Mouse (Mus musculus) 3134 (cell line): ENCODE measurements at regions not wholly inside any gene's neighbourhood (a gene's known extent, or its start where the extent isn't known, plus 50 kb on each side); places are given as distances from the start of the nearest gene placed in this dataset.

ENCODE experiments used
- DNase-seq: peaks from one replicate; pipeline ENCODE4 v3.0.0-alpha.2; 2011; ENCODE audit warnings: low spot score; ENCODE audit not compliant: insufficient read length; ENCODE audit errors: extremely low read depth

DNA sequence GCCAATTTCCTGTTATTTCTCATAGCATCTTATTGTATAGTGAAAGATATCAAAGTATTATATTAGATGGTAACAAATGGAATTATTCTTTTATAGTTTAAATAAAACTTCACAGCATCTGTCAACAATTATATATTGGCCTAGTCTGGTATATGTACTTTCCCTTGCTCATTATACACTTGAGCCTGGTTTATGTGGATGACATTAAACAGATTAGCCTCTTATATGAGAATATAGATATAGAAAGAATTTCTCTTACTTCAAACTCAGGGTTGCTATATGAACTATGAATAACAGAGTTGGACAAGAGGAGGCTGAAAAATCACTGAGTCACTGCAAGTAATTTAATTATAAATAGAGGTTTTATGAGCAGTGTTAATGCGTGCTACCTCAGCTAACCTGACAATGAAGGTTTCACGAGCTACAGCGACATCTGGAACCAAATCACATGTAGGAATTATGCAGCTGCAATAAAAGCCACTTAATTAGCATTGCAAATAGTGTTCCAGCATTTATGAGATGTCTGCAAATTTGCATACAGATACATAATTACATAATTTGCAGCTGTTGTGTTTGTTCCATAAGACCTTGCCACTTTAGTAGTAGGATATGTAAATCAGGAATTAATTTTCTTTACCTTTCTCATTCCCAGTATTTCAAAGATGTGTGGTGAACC, 452.9 kb upstream of the Frg1 start:
- DNase-seq = no peak

DNA sequence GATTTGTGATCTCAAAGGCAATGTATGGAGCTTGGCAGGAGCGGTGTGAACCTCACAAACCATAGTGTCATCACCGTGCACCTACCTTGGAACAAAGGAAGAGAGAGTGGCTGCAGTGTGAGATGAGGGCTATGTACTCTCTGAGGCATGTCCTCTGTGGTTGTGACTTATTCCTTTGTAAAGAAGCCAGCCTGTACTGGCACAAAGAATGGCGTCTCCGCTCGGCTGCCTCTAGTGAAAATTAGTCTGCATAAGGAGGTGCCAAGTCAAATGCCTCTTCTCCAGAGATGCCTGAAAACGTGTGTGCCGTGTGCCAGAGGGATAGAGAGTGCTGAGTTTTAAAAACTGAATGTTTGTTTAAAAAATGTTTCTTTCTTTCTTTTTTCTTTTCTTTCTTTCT, 444.0 kb upstream of the Frg1 start:
- DNase-seq = no peak

DNA sequence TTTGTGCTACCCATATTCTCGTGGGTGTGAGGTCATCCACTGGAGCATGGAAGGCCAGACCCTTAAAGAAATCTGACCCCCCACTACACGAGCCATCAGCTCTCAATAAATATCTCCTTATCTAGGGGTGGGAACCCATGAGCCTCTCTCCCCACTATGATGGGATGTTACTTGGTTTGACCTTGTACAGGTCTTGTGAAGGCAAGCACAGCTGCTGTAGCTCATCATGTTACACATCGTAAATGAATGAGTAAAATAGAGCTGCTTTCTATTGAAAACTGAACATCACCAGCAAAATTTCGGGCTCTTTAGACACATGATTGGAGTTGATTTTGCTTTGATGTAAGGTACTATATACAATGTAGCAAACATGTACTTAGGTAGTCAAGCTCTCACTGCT, 414.8 kb upstream of the Frg1 start:
- DNase-seq = no peak

DNA sequence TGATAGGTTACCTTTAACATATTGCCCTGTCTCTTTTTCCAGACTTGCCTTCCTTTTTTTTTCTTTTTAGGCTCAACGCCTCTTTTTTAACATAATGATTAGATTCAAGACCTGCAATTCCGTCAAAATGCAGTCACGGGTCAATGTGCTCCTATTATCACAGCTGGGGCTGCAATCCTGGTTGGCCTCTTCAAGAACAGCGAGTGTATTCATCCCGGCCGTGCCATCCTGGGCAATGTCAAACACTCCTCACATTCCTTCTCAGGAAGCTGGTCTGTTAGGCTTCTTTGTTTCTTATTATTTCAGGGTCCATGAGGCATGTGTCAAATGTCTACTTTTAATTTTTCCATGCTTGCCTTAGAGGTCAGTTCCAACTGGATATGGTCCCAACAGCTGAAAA, 413.5 kb upstream of the Frg1 start:
- no peak for DNase-seq

DNA sequence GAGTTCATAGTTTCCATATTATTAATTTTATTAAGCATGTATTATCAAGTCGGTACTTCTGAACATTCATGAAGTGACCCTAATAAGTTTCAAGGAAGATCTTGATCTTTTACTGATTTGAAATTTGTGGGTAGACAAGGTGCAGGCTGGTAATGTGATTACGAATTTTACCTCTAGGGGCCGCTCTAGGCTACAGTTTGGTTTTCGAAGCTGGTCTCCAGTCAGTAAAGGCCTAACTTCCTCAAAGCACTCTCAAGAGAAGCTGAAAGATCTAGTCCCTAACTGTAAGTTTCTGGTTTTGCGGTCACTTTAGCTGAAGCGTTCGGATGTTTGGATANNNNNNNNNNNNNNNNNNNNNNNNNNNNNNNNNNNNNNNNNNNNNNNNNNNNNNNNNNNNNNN, 408.1 kb upstream of the Frg1 start:
- DNase-seq = peak; percentile 19

DNA sequence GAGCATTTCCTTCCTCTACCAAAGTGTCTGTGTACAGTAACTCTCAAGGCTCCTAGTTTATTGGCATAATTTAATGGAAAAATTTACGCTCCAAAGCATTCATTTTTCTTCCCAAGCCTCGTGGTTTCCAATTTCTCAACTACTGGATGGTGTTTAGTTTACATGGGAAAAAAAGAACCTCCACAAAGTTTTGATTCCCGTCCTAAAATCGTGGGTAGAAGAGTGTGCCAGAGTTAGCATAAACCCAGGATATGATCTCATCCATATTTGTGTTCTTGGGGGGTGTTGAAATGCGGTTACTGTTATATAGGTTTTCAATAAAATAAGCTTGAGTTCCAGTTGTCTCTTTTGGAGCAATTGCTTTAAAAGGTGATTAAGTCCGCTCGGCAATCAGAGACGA, 406.2 kb upstream of the Frg1 start:
- DNase-seq = no peak

DNA sequence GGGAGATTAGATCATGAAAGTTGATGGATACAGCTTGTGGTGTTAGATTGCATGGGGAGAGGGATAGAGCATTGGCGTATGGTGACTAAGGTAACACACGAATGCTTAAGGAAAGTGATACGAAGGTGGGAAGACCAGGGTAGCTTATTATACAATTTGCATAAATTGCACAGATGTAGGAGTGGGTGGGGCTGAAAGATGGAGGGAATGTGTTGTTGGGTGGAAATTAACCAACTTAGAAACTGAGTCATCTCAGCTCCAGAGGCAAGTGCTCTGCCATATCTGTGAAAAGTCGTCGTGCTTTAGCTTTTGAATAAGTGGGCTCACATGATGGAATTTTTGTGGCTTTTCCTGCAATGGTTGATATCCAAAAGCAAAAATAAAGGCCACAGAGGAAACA, 404.8 kb upstream of the Frg1 start:
- DNase-seq = no peak

DNA sequence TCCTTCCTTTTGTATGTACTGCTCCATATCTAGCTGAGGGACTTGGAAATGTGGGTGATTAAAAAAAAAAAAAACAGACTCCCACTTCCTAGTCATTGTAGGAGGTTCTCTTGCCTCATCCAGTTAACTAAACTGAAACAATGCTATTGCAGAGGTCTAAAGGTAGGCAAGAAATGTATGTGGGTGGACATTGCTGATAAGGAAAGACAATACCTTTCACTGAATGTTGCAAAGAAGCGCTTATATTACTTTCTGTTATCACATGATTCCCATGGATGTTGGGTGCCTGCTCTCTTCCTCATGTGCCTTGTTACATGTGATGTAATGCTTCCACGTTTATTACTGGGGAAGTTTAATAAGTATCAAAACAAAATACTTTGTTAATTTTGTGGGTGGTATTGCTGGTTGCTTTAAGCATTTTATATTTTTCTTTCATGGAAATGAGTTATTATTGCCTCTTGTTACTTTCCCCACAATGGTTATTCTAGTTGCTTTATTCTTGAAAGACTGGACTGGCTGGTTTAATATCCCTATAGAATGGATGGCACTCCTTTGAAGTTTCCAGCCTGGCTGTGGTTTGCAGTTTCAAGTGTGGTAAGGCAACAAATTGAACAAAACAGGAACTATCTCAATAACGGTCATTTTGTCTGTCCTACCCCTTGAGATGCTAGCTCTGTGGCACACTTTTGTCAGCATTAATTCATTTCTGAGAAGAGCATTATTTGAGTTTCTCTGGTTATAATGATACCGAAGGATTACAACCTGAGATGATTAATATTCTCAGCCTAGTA, 403.9 kb upstream of the Frg1 start:
- no peak for DNase-seq

DNA sequence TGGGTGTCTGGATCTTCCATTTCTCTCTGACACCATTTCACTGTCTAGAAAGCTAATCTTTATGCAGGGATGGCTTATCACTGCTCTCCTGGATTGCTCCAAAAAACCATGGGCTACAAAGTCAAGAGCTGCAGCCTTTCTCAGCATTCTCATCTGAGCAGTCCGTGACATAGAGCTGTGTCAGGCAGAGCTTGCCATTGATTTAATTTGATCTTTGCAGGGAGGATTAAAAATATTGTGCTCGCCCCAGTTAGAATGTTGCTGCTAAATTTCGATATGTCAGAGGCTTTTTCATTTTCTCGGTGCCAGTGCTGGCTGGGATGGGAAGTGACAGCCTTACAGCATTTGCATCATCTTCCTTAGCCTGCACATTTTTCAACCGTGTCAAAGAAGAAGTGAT, 401.7 kb upstream of the Frg1 start:
- no peak for DNase-seq

DNA sequence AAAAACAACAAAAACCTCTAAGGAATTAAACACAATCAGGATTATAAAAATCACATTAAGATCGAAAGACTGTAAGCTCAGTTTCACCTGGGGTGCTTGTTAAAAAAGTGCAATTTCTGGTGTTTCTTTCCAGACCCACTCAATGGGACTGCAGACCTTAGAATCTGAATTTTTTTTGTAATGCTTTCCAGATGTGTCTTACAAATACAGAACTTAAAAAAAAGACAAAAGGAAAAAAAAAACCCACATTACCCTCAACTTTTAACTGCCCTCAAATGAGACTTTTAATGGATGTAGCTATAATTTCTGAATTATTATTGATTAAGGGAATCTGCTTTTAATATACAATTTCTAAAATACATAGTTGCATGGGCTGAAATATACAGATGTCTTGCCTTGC, 401.2 kb upstream of the Frg1 start:
- no peak for DNase-seq

DNA sequence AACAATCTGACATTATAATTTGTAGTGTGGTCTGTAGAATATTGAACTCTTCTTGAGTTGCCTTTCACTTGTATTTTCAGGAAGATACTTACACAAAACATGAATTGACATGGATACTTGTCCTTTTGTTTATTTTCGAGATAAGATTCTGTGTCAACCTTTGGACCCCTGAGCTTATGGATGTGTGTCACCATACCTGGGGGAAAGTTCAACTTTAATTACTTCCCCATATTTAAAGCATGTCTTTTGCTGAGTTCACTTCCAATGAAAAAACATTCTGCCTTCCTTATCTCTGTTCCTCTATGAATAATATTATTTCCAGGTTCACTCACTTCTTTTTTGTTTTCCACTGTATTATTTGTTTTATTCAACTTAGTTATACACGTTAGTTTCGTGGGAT, 398.4 kb upstream of the Frg1 start:
- no peak for DNase-seq

DNA sequence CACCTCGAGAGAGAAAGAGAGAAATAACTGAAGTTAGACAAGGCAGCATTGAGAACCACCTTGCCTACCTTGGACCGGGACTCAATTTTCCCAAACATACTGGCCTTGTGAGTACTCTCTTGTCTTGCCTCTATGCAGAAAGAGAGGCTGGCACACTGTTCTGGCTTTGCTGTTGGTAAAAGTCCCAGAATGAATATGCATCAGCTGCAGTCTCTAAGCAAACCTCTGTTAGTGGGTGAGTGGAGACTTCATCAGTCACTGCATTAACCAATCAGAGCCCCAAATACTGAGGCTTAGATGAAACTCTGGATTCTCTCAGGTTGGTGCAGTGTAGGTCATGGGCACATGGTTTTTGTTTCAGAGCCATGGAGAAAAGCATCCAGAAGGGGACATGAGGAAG, 378.8 kb upstream of the Frg1 start:
- DNase-seq = no peak

DNA sequence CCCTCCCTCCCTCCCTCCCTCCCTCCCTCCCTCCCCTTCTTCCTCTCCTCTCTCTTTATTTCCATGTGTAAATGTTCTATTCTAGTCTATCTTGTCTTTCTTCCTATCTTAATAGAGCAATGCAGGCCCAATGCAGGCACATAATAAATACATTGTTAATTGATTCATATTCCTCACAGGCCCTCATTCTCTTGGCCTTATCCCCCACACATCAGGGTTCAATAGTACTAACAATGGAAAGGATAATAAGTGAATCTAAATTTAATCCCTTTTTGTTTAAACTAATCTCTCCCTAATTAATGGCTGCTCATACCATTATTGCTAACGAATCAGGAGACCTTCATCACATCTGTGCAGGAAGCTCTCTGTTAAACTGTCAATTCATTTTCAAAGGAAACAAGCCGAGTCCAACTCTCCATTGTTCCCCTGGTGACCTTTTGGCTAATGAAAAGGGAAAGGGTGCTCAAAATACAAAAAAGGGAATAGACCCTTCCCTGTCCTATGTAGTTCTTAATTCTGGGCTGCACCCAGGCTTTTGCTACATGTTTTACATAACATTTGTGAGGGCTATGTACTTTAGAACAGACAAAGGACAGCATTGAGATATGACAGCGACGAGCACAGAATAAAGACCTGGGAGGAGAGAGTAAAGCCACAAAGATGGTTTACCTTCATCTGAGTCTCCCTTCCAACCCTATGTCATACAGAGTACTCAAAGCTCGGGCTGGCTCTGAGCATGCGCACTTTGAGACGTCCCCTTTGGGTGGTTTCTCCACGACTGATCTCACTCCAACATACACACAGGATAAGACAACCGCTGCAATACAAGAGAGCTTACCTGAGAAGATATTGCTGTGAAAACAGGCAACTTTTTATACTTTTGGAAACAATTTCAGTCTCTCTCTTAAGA, 370.3 kb upstream of the Frg1 start:
- DNase-seq = no peak

DNA sequence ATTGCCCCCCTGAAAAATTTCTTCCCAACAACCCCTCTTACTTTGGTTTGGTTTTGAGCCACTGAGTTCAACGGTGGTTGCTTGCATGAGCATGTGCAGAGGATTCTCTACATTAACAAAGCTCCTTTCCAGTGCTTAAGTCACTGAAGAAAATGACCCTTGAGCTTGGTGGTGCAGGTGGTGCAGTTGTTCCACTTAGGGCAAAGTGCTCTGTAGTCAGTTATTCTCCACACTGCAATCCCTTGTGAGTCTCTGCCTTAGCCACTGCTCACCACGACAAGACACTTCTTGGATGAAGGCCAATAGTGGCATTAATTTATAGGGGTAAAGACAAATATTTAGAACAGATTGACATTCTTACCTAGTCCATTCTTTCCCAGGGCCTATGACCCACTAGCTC, 369.1 kb upstream of the Frg1 start:
- DNase-seq = no peak

DNA sequence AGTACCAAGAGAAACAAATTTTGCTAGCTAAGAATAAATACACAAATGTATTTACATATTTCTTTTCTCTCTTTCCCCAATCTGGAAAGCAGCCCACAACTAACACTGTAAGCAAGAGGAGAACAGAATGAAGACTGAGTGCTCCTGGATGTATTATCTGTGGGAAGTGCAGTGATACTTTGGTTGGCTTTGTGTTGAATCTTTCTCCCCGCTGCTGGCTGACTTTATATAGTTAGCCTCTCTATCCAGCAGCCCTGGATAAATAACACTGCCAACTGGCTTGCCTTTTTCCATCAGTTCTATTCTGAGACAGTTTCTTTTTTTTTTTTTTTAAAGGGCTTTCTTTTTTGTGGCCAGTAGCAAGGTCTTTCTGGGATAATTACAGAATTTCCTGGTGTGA, 366.0 kb upstream of the Frg1 start:
- DNase-seq = no peak

DNA sequence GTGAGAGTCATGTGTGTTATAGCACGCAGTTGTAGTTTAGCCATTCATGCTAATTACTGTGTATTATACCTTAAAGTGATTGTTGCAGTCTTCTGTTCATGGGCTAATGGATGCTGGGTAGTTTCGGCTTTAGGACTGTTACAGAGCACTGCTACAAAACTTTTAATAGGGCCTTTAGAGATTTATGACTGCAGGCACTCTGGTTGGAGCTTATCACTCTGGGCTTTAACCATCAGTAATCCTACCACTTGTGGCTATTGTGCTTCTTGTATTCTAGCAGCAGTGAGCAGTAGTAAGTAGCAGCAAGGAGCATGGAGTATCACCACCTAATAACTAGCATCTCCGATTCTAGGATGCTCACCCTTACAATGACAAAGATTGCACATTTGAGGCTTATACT, 362.6 kb upstream of the Frg1 start:
- DNase-seq = no peak

DNA sequence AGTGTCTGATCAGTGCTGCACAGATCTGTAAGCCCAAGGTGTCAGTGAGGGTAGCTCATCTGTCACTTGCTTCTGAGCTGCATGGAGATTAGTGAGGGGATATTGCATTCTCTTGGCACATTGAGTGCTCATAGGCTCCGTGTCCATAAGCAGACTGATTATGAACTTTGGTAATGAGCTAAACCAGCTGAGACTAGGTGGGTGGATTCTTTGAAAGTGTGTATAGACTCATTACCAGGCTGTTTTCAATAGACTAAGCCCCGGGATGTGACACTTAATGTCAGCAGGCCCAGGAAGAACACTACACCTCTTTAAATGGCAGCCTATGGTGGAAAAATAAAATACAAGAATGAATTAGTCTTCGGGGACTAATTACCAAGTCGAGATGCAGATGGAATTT, 354.9 kb upstream of the Frg1 start:
- DNase-seq = no peak

DNA sequence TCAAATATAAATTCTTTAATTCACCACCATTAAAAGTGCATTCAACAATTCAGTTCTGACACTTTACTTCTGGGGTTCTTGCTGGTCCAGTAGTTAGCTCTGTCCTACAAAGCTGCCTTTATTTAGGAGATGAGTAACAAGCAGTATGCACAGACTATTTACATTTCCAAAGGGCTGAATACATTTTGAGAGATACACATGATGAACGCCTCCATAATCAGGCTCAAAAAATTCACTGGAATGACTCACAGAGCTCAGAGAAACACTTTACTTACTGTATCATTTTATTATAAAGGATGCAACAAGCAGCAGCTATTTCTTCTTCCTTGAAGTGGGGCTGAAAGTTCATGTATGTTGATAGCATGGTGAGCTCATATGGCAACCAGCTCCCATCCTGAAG, 336.6 kb upstream of the Frg1 start:
- no peak for DNase-seq

DNA sequence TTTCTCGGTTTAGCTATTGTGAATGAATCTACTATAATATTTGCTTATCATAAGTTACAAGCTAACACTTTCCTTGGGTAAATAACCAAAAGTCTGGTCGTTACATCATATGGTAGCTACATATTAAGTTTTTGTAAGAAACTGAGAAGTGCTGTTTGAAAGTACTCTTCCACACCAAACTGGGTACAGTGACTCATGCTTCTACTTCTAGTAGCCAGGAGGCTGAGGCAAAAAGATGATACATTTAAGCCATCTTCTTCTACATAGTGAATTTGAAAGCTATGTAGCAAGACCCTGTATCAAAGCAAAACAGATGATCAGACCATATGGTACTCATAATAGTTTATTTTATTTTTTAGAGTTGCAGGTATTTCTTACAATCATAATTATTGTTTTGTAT, 335.8 kb upstream of the Frg1 start:
- no peak for DNase-seq

DNA sequence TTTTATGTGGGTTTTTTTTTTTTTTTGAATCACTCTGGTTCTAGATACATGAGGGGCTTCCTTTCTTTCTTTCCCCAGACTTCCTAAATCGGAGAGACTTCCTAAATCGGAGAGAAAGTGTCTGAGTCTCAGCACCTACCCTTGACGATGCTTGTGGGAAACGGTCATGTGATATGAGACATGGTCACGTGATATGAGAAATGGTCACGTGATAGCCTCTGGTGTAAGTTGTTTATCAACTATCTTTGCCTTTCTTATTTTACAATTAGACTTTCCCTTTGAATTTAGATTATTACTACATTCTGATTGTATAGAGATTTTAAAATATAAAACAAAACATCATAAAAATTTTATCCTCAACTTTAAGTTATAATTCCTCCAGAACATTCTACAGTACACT, 330.1 kb upstream of the Frg1 start:
- no peak for DNase-seq

DNA sequence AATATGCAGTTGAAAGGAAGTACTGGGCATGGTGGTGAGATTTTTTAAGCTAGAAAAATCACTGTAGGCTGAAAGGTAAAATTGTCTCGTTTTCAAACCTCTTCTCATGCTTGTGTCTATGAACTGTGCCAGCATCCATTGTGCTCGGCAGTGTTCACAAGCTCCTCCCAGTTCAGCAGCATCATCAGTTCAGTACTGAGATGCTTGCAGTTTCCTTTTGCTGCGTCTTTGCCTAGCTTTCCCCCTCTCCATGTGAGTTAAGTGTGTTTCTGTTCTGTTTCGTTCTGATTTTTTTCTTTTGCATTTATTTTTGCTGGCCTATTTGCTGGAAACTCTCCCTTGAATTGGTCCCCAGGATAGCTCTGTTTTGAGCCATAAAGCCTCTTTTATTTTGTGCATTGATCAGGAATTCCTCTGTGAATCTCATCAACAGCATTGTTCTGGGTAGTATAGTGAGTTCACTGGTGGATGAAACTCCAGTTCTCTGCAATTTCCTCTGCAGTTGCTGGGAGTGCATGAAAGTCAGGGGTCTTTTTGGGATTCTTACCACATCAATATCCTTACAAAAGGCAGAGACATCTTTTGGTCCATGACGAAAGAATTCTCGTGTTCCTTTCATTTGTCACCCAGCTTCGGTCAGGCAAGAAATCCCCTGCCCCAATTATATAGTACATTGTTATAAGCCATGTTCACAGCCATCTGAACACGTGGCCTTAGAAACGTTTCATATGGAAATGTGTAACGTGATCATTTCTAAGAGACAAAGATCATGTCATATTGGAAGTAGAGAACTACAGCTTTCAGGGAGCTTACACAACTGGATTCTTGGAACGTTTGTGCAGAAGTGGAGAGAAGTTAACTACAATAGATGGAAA, 326.2 kb upstream of the Frg1 start:
- no peak for DNase-seq
